Mouse (Mus musculus) c-Kit-positive CD71-negative TER-119-negative erythroid progenitor cells, embryonic 14.5 days (primary cell): Measurements from ENCODE around the gene Ankrd28.

ENCODE experiments used
- DNase-seq: peaks from one replicate; pipeline ENCODE4 v3.0.0-alpha.2; 2013; ENCODE audit warnings: low read depth

The Ankrd28 gene

DNA sequence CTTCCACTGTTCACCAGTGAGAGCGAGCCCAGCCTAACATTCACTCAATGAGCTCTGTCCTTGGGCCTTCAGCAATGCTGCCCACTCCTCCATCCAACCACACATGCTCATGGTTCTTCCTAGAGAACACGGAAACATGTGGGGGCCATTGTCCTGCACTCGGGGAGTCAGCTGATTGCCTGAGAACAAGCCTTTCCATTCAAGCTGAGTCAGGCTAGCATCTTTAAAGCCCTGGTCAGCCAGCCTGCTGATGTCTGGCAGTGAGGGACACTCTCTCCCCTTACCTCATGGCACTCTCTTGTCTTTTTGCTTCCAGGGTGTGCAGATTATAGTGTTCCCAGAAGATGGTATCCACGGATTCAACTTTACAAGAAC, 164.9 kb downstream of the Ankrd28 start:
- no peak for DNase-seq

DNA sequence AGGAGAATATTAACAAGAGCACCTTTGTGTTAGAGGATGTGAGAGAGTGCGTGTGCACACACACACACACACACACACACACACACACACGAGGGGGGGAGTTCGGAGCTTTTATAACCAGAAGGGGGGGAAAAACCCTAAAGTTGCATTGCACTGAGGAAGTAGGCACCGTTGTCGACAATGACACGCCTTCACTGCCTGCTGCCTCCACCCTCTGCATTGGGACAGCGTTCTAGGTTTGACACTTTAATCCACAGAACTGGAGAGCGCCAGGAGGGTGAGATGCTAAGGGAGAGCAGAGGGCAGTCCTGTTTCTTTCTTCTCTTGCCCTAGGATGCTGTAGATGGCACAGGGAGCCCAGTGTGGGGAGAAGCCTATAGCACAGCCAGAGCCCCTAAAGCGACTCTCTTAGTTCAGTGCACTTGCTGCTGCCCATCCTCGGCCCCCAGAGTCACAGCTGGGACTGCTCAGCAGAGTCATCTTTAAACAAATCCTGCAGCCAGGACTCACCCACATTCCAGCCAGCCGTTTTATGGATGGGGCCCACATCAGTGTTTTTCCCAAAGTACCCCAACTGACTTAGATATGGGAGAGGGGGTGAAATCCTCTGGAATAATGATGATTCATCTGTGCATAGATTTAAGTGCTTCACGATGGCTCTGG, 165.4 kb downstream of the Ankrd28 start:
- no peak for DNase-seq

DNA sequence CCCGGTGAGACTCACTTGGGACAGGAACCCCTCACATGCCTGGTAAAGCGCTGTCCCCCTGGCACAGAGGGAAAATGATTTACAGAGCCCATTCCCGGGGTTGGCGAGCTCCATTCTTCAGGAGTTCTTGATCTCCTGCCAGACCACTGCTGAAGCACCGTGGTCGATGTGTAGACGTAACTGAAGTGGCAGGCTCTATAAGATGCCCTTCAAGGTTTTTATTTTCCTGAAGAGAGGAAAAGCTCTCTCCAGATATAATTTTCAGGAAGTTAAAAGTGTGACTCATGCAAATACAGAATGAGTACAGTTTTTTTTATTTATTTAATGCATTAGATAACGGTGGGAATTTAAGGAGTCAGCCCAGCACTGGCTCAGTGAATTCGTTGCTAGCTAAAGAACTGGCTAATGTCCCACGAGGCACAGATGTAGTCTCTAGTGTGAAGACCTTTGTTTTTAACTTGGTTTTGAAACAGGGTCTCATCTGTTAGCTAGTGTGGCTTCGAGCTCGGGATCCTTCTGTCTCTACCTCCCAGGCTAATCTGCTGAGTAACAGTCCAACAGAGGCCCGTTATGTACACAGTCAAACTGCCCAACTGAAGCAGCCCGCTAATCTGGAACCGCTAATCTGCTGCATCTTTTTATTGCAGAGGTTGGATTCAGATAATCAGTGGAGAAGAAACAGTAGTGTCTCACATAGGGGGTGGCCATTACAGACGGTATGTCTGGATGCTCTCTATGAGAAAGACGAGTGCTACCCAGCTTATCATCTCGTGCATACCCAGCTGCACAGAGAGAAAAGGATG, 166.2 kb downstream of the Ankrd28 start:
- DNase-seq = no peak

DNA sequence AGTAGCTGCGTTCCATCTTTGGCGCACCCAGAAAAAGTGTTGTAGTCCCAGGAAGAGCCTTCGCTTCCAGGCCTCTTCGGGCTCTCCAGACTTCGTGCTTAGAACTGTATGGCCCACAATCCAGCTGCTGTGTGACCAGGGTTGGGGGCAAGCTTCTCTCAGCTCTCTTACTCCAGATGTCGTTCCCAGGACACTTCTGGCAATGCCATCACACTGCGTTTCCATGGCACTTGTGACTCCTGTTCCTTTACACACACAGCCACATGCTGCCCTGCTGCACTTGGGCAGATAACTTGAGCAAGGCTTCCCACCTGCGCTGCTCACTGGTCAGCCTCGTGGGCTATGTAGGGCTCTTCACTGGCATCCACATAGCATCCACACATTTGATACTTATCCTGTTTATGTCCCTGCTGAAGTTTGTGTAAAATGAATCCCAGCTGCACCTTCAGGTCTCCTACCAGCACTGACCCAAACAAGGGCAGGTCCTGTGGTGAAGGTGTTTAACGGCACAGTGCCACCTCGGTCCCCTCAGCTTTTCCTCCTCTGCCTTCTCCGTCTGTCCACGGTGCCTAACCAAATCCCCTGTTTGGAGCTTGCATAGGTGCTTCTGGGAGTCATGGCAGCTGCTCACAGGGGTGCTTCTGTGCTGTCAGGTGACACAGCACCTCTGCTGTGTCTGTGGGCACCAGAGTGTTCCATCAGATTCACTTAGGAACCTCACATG, 166.9 kb downstream of the Ankrd28 start:
- no peak for DNase-seq

DNA sequence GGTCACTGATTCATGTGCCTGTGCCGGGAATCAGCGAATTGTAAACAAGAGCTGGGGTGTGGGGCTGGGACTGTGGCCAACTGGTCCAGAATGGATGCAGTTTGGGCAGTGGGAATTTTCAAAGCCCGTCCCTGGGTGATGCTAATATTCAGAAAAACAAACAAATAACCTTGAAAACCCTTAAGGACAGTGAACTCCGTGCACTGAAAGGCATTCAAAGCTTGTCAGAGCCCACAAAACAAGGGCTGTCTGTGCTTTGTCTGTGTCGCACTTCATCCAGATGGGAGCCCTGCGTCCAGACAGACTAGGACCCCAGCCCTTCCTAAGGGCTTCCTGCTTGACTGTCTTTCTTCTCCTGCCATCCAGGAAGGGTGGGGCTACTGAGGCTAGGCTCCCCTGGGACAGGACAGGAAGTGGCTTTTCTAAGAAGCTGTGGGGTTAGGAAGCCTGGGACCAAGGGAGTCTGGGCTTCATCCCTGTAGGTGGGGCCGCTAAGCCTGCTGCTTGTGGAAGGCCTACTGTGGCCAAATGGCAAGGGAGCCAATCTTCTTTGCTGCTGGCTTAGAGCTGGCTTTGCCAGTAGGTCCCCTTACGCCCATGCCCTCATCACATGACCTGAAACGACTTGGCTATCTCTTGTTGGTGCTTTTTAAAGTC, 167.8 kb downstream of the Ankrd28 start:
- no peak for DNase-seq

DNA sequence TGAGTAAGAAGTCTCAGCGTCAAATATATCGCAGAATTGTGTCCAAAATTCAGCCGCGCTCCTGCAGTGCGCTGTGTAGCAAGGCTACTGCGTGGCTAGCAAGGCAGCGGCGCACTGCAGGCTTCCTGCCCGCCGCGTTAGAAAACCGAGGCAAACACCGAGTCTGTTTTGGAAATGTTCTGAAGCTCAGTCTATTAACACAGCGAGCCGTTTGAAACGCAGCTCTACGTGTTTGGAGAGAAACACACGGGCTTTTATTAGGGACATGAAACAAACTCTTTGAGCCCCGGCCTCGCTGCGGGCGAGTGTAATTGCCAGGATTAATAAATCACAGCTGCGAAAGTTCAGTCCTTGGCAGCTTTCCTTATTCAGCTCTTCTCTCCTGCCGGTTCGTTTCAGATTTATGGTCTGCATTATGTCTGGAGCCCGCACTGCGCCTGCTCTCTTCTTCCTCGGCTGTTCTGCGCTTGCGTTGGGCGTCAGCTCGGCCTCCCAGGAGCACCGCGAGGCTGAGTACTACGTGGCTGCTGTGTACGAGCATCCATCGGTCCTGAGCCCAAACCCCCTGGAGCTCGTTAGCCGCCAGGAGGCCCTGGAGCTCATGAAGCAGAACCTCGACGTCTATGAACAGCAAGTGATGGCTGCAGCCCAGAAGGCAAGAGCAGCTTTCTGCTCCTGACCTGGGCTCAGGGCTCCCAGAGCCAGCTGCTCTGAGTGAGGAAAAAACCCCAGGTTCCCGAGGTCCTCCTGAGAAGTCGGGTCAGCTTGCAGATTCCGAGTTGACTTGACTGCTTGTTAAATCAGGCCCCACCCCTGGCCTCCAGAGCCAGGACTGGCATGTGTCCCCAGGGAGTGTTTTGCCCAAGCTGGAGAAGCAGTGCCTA, 168.5 kb downstream of the Ankrd28 start:
- no peak for DNase-seq

DNA sequence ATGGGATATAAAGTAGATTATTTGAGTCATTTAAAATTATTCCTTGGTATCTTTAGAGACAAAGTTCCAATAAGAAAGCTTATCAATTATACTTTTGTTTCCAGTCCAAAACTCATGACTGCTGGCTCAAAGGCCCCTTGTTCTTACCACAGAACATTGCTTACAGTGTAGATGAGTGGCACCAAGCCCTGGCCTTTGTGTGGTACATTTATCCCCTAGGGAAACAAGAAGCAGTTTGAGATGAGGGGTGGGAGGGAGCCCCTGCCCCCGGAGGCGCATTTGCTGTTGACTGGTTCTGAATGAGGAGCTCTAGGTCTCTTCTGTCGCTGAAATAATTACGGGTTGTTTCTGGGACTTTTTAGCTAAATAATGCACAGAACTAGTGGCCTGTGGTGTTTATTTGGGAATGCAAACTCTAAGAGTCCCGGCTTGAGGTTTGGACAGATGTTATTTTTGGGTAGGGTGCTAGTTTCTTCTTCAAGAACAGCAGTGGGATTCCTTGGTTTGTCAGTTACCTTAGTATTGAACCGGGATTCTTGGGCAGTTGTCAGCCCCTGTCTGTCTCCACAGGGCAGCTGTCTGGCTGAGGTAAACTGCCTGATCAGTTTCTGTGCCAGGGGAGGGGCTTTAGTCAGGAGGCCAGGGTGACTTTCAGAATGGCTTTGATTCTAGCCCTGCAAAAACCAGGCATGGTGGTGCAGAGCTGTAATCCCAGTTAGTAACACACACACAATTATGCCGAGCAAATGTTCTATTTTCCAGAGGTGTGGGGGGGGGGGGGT, 169.9 kb downstream of the Ankrd28 start:
- DNase-seq = no peak

DNA sequence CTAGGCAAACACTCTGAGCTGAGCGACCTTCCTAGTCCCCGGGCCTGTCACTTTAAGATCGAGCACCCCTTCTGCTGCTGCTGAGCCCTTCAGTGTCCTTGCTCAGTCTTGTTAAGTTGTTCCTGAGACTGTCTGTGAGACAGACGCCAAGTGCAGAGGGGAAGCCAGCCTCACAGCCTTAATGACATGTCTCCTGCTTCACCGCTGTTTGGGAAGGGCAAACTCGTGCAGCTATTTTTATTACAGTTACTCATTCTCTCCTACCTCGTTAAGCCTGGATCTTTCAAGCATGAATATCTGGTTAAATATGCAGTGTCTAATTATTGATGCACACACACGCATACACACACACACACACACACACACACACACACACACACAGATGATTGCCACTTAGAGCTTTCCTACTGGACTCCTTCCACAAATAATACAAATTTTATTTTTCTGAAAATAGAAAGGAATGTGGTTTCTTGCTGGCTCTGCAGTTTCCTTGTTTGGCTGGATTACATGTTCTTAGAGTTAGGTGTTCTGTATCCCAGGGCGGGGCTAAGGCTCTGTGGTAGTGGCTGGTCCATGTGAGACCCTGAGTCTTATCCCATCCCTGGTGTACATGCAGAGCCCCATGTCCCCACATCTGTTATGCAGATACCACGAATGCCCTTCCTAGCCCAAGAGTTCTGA, 170.8 kb downstream of the Ankrd28 start:
- DNase-seq = no peak

DNA sequence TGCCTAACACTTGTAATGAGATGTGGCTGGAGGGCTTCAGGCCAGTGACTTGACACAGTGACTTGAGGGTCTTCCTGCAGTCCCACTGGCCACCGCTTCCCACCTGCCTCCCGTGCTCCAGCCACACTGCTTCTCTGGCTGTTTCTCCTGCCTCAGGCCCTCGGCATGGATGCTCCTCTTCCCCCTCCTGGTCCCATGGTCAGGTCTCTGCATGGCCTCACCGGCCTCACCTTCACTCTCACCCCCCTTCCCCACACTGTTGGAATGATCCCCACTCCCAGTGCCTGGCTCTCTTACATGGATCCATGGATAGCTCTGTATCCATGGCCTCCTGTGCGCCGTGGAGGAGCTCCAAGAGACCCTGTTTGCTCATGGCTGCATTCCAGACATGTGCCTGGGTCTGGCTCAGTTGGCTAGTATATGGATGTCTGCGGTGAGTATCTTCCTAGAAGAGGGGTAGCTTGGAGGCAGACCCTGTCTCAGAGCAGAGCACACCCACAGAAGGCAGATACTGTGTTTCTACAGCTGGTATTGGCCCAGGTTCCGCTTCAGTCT, 172.2 kb downstream of the Ankrd28 start:
- DNase-seq = no peak

DNA sequence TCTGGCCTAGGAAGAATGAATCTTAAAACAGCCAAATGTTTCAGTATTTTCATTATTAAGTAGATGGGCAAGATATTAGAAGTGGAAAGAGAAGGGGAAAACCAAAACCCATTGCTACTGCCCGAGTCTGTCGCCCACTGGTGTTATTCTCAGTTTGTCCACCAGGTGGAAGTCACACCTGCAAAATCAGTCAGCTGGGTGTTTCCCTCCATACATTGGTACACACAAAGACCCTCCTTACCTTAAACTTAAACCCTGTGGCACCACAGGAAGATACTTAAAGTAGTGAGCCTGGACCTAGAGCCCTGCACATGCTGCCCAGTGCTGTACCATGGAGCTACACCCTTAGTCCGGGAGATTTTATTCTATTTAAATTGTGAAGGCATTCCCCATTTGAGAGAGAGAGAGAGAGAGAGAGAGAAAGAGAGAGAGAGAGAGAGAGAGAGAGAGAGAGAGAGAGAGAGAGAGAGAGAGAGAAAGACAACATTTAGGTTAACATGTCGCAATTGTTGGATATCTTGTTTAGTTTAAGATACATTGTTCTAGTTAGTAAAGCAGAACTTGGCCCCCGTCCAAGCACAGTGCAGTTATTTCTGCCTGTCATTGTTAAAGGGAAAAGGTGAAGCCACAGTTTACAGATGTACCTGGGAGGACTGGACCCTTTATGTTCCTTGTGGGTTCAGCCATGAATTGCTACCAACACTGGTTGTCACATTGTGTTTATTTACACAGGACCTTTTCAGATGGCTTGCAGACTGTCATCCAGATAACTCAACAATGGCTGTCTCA, 173.4 kb downstream of the Ankrd28 start:
- DNase-seq = peak; percentile 63

DNA sequence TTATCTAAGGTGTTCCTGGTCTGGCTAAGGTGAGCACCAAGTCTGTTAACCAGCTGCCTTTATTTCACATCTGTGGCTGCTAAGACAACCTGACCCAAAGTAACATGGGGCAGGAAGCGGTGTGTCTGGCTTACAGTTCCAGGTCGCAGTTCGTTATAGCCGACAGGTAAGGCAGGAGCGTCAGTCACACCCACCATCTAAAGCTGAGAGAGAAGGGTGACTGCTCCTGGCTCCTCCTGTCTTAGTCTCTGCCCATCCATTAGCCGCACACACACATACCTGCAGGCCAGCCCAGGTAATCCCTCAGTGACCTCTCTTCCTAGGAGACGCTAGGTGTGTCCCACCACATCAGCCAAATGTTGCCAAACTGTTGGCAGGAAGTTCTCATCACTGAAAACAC, 174.1 kb downstream of the Ankrd28 start:
- DNase-seq = no peak

DNA sequence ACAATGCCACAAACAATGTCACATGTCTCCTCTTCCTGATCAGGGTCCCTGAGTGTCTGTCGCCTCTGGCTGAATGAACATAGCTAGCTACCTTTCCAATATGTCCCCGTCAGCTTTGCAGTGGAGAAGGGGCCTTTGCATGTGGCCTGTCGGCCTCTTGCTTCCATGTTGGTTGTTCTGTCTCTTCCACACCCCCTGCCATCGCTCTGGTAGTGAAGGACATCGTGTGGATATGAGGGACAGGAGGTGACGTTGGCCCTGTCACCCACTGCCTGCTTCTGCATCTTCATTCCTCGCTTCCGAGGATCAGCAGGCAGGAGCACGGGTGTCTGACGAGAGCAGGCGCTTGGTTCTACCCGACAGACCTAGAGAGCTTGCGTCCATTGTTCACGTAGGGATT, 175.0 kb downstream of the Ankrd28 start:
- no peak for DNase-seq

DNA sequence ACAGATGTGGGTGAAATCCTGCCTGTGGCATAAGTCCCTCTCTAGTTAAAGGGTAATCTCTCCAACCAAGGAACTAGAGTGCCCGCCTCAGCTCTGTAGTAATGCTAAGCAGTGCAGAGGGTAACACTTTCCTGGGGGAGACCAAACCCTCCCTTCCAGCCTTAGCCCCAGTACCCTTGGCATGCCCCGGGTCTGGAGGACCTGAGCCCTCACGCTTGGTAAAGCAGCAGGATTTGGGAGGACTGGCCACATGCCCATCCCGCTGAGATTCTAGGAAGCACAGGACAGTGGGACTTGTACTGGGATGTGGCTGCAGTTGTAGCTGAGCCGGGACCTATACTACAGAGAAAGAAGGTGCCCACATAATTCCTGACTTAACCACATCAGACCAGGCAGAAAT, 175.6 kb downstream of the Ankrd28 start:
- DNase-seq = no peak

DNA sequence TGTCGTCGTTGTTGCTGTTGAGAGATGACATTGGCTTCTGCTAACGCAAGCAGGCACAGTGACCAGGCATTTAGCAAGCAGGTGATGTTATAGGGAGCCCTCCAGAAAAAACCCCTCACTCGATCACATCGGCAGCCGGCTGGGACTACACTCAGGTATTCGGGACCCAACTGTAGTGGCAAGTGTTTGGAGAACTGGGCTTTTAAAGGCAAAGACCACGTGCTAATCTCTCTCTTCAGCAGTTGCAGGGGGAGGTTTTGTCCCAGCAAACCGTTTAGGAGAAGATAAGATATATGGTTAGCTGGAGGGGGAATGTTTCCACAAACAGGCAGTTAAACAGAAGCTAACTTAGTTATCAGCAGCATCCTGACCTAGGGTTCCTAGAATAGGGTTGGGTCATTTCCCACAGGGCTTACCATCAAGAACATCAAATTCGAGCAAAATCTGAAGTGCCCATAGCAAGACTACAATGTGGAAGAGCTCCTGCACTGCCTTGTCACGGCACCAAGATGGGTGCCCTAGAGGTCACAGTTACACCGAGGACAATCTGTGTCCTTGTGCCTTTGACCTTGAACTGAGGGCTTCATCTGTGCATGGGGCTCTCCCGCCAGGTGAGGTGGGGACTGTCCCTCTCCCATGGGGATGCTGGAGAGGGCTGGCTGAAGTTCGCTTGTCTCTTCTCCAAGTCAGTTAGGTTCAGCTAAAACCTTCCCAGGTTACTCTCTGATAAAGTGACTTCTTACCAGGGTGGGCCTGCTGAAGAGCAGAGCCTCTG, 177.2 kb downstream of the Ankrd28 start:
- no peak for DNase-seq

DNA sequence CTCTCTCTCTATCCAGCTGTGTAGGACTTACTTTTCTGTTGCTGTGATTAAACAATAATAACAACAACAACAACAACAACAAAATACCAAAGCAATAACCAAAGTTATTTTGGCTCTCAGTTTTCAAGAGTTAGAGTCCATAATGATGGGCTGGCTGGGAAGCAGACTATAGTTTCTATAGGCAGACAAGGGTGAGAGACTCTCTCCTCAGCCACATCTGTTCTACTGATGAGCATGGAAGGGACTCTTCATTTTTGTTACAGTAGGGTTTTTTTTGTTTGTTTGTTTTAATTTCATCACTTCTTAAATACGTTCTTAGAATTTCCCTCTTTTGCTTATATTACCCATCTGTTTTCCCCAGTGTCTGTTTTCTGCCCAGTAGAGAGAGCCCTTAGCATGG, 177.8 kb downstream of the Ankrd28 start:
- DNase-seq = no peak

DNA sequence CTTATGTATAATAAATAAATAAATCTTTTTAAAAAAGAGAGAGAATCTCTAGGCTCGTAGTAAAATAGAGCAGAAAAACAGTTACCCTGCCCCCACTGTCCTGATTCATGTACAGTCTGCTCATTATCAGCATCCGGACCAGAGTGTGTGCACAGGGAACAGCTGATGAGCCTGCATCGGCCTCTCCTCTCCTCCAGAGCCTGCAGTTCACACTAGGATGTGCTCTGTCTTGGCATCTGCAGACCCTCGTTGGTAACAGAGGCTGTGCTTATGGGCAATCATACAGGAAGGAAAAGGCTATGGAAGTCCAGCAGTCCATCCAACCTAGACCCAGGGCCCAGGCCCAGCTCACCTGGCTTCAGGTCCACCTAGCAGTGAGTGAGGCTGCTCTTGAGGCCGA, 178.3 kb downstream of the Ankrd28 start:
- DNase-seq = no peak

DNA sequence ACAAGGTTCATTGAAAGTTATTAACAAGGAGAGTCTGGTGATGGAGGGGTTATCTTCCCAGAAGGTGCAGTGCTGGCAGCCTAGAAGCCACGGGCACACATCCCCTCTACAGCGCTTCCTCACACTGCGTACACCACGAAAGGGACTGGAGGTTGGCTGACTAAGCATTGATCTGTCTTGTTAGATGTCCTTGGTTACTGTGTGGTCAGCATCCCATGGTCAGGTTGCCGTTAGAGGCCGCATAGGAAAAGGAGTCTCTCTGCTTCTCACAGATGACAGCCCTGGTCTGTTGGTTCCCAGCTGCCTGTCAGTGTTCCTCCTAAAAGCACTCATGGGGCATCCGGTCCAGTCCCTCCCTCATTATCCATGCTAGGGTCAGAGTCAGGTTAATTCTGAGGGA, 179.2 kb downstream of the Ankrd28 start:
- no peak for DNase-seq

DNA sequence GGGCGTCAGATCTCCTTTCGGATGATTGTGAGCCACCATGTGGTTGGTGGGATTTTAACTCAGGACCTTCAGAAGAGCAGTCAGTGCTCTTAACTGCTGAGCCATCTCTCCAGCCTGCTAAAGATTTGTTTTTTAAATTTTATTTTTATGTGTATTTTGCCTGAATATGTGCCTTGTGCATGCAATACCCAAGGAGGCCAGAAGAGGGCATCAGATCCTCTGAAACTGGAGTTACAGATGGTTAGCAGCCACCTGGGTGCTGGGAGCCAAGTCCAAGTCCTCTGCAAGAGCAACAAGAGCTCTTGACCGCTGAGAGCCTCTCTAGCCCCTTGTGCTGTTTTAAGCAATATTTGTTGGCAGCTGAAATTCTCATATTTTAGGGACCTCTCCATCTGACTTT, 180.1 kb downstream of the Ankrd28 start:
- DNase-seq = no peak
